Mouse (Mus musculus): ENCODE results near the gene Src. TPM values are rescaled to one million over a fixed set of nuclear protein-coding genes. Genes with fewer than 3 reads are reported as not detected.
"Not testable (repeated sequence)": the region's sequence is repeated elsewhere in the genome, so short reads cannot be mapped to it uniquely, and the experiment has no call there.

Gene Src
- 22.1 and 23.1 TPM in 2 replicates for polyA plus RNA-seq (2016; fragmentation: Nextera tagmentation; extraction: Ambion mirVana)

DNA sequence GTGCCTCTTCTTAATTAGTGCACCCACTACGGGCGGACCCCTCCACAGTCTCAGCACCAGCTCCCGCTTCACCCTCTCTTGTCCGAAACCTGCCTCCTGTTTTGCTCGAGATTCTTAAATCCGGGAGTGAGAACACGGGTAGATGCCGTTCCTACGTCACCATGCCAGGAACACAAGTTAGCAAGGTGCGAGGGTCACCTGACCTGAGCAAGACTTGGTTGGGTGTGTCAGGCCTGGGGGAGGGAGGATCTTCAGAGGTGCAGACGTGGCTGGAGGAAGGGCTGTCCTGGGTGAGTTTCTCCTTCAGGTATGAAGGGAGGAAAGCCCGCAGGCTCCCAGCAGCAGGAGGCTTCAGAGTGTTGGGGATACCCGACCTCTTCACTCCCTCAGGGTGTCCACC, at the start of gene Src:
Gene Src, plus strand, starts transcription at position 239 of the 400 bp plus-strand sequence.
- Histone ChIP-seq H3K4me3 (peak within 1 kb of the TSS; percentile 33), H3K27ac (replicated peaks) (peak within 1 kb of the TSS; percentile 82), H3K36me3 (replicated peaks) (no peaks in the 10 kb centered on the region), H3K4me1 (peaks cover 46% of the 10 kb centered on the region), H3K27me3 (replicated peaks; ENCODE audit: low read depth, poor library complexity, severe bottlenecking) (peaks cover 5% of the 10 kb centered on the region; the same call in 1 of the 2 replicates), H3K9me3 (no peaks in the 10 kb centered on the region)
- peak; percentile 35 for DNase-seq (ENCODE audit: low spot score)
- 14% methylated on average over 13 of the region's 13 CpGs for WGBS

DNA sequence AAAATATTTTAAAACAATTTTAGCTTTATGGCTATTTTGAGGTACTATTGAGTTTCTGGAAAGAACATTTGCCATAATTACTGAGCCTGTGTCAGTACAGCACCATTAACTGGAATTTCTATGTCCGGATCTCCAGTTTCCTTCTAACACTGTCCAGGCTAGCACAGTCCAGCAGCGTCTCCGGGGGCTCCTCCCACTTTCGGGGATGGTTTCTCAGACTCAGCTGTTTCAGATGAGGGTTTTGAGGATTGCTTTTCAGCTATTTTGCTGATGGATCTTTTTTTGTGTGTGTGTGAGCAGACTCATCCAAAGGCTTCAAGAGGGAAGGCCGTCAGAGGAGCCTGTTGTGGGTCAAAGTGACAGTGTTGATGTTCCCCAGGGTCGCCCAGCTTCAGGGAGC, 46.5 kb upstream of the Src start:
- DNase-seq (ENCODE audit: low spot score): no peak
- Histone ChIP-seq H3K27ac (replicated peaks) (no peak overlapping the region), H3K4me3 (no peak overlapping the region), H3K9me3 (no peaks in the 10 kb centered on the region), H3K36me3 (replicated peaks) (peaks cover 29% of the 10 kb centered on the region), H3K4me1 (peaks cover 38% of the 10 kb centered on the region), H3K27me3 (replicated peaks; ENCODE audit: low read depth, poor library complexity, severe bottlenecking) (no peaks in the 10 kb centered on the region)
- WGBS: 78% methylated on average over 6 of the region's 6 CpGs

DNA sequence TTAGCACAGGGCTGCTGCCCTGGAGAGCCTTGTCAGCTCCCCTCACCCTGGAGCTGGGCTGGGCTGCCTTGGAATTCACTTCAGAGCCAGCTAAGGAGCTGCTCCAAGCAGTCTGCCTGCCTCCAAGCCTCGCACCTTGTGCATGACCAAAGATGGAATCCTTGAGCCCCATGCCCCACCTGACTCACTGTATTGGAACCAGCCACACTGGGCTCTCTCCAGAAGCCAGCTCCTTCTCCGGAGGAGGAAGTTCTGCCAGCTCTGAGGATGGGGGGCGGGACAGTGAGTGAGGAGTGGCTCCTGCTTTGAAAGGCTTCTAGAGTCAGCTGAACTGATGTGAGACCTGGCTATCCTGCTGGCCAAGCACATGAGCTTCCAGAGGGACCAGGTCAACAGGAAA, 44.6 kb upstream of the Src start:
- Histone ChIP-seq H3K4me1 (peaks cover 27% of the 10 kb centered on the region), H3K9me3 (no peaks in the 10 kb centered on the region), H3K36me3 (replicated peaks) (peaks cover 29% of the 10 kb centered on the region), H3K27me3 (replicated peaks; ENCODE audit: low read depth, poor library complexity, severe bottlenecking) (no peaks in the 10 kb centered on the region), H3K27ac (replicated peaks) (no peak overlapping the region), H3K4me3 (no peak overlapping the region)
- no peak for DNase-seq (ENCODE audit: low spot score)
- WGBS: 87% methylated on average over 3 of the region's 3 CpGs

DNA sequence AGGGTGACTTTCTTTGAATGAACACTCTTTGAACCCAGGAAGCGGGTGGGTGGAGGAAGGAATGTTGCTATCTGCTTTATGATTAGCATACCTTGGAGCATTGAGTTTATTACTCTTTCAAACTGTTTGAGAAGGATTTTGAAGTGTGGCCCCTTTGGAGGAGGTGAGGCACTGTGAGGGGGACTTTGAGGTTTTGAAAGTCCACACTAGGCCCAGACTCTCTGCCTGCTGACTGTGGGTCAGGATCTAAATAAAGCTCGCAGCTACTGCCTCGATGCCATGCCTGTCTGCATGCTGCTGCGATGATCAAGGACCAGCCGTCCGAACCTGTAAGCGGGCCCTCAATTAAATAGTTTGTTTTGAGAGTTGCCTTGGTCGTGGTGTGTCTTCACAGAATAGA, 43.2 kb upstream of the Src start:
- no peaks in the 10 kb centered on the region for H3K9me3 ChIP-seq
- no peak for DNase-seq (ENCODE audit: low spot score)
- 0 out of 2 replicates have a peak overlapping the region, but pooled peaks have one; percentile 30 for H3K27ac ChIP-seq (replicated peaks)
- H3K4me3 ChIP-seq: no peak overlapping the region
- H3K4me1 ChIP-seq: peaks cover 24% of the 10 kb centered on the region
- no peaks in the 10 kb centered on the region for H3K27me3 ChIP-seq (replicated peaks; ENCODE audit: low read depth, poor library complexity, severe bottlenecking)
- WGBS: 58% methylated on average over 8 of the region's 8 CpGs
- peaks cover 42% of the 10 kb centered on the region for H3K36me3 ChIP-seq (replicated peaks)

DNA sequence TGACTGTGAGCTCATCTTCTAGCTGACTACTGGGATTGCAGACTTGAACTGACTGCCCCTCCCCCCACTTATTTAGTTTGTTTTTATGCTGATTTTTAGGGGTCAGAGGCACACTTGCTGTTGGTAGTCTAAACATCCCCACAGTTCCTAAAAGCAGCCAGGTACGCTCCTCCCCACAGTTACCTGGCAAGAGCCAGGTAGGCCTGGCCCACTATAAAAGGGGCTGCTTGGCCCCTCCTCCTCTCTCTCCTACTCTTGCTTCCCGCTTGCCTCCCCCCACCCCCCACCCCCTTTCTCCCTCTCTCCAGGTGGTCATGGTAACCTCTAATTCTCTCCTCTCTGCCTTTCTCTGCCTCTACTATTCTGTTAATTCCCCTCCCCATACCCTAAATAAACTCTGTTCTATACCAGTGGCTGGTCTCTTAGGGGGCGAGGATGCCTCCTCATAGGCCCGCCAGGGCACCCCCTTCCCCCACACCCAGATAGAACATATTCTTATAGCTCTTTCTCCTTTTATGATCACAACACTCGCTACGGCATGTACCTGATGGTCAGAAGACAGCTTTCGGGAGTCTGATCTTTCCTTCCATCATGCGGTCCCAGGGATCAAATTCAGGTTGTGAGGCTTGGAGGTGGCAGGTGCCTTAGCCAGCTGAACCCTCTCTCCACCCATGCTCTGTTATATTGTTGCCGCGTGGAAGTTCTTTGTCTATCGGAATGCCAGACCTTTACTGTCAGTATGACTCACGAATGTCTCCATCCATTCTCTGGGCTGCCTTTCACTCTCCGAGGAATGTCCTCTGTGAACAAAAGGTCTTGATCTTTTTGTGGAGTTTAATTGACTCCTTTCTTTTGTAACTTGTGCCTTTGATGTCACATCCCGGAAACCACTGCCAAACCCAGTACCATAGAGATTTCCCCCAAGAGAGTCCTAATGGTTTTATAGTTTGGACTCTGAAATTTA, 42.2 kb upstream of the Src start:
- 21% methylated on average over 14 of the region's 14 CpGs for WGBS
- H3K4me3 ChIP-seq: peak overlapping the region; percentile 29; the same call in 1 of the 2 replicates
- peaks cover 24% of the 10 kb centered on the region for H3K4me1 ChIP-seq
- peak; percentile 22 for DNase-seq (ENCODE audit: low spot score)
- peaks cover 41% of the 10 kb centered on the region for H3K36me3 ChIP-seq (replicated peaks)
- peak overlapping the region; percentile 30 for H3K27ac ChIP-seq (replicated peaks)
- no peaks in the 10 kb centered on the region for H3K27me3 ChIP-seq (replicated peaks; ENCODE audit: low read depth, poor library complexity, severe bottlenecking)
- no peaks in the 10 kb centered on the region for H3K9me3 ChIP-seq

DNA sequence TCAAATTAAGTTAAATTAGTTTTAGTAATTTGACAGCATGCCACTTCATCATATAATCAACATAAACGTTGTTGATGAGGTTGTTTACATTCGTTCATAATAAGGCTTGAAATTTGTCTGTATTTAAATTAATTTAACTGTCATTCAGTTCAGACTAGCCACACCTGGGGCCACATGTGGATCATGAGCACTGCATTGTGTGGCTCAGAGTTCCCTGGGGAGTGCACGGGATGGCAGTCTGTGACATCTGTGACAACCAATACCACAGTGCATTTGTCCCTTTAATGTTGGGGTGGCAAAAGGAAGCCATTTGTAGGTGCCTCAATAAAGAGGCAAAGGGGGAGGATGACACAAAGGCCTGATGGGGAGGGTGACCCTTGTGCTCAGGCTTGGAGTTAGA, 41.2 kb upstream of the Src start:
- no peak for DNase-seq (ENCODE audit: low spot score)
- no peaks in the 10 kb centered on the region for H3K27me3 ChIP-seq (replicated peaks; ENCODE audit: low read depth, poor library complexity, severe bottlenecking)
- H3K4me1 ChIP-seq: peaks cover 24% of the 10 kb centered on the region
- no peak overlapping the region for H3K27ac ChIP-seq (replicated peaks)
- H3K4me3 ChIP-seq: no peak overlapping the region
- WGBS: 53% methylated on average over 3 of the region's 3 CpGs
- peaks cover 48% of the 10 kb centered on the region for H3K36me3 ChIP-seq (replicated peaks)
- no peaks in the 10 kb centered on the region for H3K9me3 ChIP-seq

DNA sequence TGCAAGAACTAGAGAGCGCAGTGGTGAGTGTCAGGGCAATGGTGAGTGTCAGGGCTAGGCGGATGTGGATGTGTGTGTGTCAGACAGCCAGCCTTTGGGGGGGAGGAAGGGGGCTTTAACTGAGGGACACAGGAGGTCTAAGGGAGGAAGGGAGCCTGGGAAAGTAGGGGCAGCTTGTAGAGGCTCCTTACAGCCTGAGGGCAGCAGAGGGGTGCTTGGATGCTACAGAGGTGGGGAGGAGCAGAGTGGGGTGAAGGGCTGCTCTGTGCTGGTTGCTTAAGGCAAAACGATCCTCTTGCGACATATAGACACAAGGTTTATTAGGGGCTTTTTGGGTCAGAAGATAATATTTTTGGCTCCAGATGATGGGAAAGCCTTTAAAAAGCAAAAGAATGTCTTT, 33.4 kb upstream of the Src start:
- no peak for DNase-seq (ENCODE audit: low spot score)
- Histone ChIP-seq H3K27me3 (replicated peaks; ENCODE audit: low read depth, poor library complexity, severe bottlenecking) (no peaks in the 10 kb centered on the region), H3K4me1 (peaks cover 12% of the 10 kb centered on the region), H3K36me3 (replicated peaks) (peaks cover 82% of the 10 kb centered on the region), H3K9me3 (no peaks in the 10 kb centered on the region), H3K4me3 (no peak overlapping the region), H3K27ac (replicated peaks) (no peak overlapping the region)
- whole genome bisulfite sequencing: 52% methylated on average over 4 of the region's 4 CpGs

DNA sequence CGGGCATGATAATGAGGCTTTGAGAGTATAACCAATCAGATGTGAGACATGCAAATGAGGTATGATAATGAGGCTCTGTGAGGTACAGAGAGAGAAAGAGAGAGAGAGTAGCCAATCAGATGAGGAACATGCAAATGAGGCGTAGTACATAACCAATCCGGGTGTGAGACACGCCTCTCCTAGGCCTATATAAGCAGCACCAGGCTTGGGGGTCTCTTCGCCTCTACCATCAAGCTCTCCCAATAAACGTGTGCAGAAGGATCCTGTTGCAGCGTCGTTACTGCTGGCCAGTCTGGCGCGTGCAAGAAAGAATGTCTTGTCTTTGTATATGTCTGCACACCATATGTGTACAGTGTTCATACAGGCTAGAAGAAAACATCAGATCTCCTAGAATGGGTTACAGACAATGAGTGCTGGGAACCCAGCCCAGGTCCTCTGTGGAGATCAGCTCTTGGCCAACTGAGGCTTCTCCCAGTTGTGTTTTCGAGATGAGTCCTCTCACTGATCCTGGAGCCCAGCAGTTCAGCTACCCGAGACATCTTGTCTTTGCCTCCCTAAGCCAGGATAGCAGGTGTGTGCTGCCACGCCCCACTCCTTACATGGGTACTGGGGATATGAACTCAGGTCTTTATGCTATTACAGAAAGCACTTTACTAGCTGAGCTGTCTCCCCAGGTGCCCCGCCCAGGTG, 29.2 kb upstream of the Src start:
- H3K9me3 ChIP-seq; H3K27ac ChIP-seq (replicated peaks); H3K4me3 ChIP-seq; H3K4me1 ChIP-seq; DNase-seq (ENCODE audit: low spot score); H3K27me3 ChIP-seq (replicated peaks; ENCODE audit: low read depth, poor library complexity, severe bottlenecking): not testable (repeated sequence)
- peaks cover 85% of the 10 kb centered on the region for H3K36me3 ChIP-seq (replicated peaks)
- 93% methylated on average over 14 of the region's 14 CpGs for WGBS

DNA sequence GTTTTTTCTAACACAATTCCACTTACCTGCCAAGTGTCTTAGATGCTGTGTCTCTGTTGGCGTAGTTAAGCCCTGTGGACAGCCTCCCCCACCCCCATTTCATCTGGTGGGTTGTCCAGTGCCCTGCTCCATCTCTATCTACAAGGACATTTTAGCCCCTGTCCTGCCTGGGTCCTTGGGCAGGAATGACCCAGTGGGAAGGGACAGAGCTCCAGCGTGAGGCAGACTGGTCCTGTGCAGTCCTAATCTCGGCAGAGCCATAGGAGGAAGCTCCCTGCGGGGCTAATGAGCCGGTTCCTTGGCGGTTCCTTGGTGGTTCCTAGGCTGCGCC, 28.7 kb upstream of the Src start:
- DNase-seq (ENCODE audit: low spot score): no peak
- H3K36me3 ChIP-seq (replicated peaks): peaks cover 82% of the 10 kb centered on the region
- H3K27ac ChIP-seq (replicated peaks): no peak overlapping the region
- H3K4me1 ChIP-seq: peaks cover 5% of the 10 kb centered on the region; the same call in 1 of the 2 replicates
- no peaks in the 10 kb centered on the region for H3K27me3 ChIP-seq (replicated peaks; ENCODE audit: low read depth, poor library complexity, severe bottlenecking)
- H3K9me3 ChIP-seq: no peaks in the 10 kb centered on the region
- WGBS: 83% methylated on average over 7 of the region's 7 CpGs
- no peak overlapping the region for H3K4me3 ChIP-seq

DNA sequence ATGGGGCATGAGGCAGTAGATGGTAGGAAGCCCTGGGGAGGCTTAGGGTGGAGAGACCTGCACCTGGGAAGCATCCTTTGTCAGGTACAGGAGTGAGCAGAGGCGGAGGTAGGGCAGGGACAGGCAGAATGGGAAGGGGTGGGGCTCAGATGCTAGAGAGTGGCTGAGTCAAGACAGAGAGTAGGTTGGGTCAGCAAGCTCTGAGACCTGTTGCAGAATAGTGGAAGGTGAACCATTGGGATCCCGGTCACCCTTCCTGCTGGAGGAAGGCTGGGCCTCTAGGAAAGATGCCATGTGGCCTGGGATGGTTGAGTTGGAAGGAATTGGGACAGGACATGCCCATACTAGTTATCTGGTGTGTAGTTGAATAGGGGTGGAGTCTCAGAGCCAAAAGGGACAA, 25.9 kb upstream of the Src start:
- Histone ChIP-seq H3K9me3 (no peaks in the 10 kb centered on the region), H3K27ac (replicated peaks) (no peak overlapping the region), H3K36me3 (replicated peaks) (peaks cover 84% of the 10 kb centered on the region), H3K4me1 (peaks cover 24% of the 10 kb centered on the region), H3K4me3 (no peak overlapping the region), H3K27me3 (replicated peaks; ENCODE audit: low read depth, poor library complexity, severe bottlenecking) (no peaks in the 10 kb centered on the region)
- no peak for DNase-seq (ENCODE audit: low spot score)
- 94% methylated on average over 2 of the region's 2 CpGs for WGBS

DNA sequence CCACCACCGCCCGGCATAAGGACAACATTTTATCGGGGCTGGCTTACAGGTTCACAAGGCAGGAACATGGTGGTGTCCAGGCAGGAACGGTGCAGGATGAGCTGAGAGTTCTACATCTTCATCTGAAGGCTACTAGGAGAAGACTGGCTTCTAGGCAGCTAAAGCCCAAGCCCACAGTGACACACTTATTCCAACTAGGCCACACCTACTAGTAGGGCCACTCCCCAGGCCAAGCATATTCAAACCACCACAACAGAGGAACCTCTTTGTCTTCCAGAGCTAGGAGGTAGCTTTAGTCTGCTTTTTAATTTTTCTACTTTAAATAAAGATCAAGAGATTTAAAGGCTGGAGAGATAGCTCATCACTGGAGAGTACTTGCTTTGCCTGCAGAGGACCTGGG, 24.7 kb upstream of the Src start:
- H3K4me1 ChIP-seq: peaks cover 24% of the 10 kb centered on the region
- no peak overlapping the region for H3K4me3 ChIP-seq
- no peak for DNase-seq (ENCODE audit: low spot score)
- 97% methylated on average over 4 of the region's 4 CpGs for WGBS
- no peaks in the 10 kb centered on the region for H3K27me3 ChIP-seq (replicated peaks; ENCODE audit: low read depth, poor library complexity, severe bottlenecking)
- H3K27ac ChIP-seq (replicated peaks): no peak overlapping the region
- peaks cover 85% of the 10 kb centered on the region for H3K36me3 ChIP-seq (replicated peaks)
- peaks cover 3% of the 10 kb centered on the region; the same call in 1 of the 2 replicates for H3K9me3 ChIP-seq

DNA sequence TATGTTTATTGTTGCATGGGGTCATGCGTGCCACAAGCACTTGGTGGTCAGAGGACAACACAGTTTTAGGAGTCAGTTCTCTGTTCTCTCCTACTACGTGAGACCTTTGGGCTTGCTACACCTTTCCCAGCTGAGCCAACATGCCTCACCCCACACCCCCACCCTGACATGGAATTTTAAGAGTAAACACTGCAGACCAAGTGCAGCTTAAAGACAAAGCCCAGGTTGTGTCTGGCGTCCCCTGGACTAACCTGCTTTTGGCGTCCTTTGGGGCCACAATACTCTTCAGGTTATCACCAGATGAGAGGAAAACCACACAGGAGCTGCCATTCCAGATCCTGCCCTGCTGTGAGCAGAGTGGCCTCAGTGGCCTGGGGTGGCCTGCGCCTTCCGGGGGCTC, 23.4 kb upstream of the Src start:
- Histone ChIP-seq H3K27me3 (replicated peaks; ENCODE audit: low read depth, poor library complexity, severe bottlenecking) (no peaks in the 10 kb centered on the region), H3K9me3 (peaks cover 3% of the 10 kb centered on the region; the same call in 1 of the 2 replicates), H3K4me3 (no peak overlapping the region), H3K27ac (replicated peaks) (peak overlapping the region; percentile 40), H3K4me1 (peaks cover 24% of the 10 kb centered on the region), H3K36me3 (replicated peaks) (peaks cover 77% of the 10 kb centered on the region)
- DNase-seq (ENCODE audit: low spot score): no peak
- 63% methylated on average over 6 of the region's 6 CpGs for WGBS

All from embryonic facial prominence, embryonic 10.5 days (tissue).